Mouse (Mus musculus) gastrocnemius, postnatal 36 days (tissue): ENCODE measurements around the gene Whrn. TPM values are rescaled to one million over a fixed set of nuclear protein-coding genes. Genes with fewer than 3 reads are reported as not detected.
A peak's percentile ranks its signal among the peaks of the same experiment; 100 is the strongest.

ENCODE experiments used
- DNase-seq, 2 experiments: peaks; one replicate each; pipeline ENCODE4 v3.0.0; 2022
- intact Hi-C: fragments of 180-260 bp; cut with DNase I; formaldehyde crosslinking; loops from one replicate; pipeline ENCODE4 v1.15.1; 2025
- total RNA-seq, 2 experiments: library from RNA; stranded (reverse); gene quantifications; 2 replicates each; pipeline ENCODE4 v1.2.3; 2021

The Whrn gene
- total RNA-seq, 2 experiments from 2014 or later, result 2.2 to 2.5 TPM

GRCm38 (mm10) chr4:63389121-63389886, 106.5 kb downstream of the Whrn start:
- DNase-seq, result no peak
- intact Hi-C loops, result no loop called here

GRCm38 (mm10) chr4:63388029-63388428, 107.8 kb downstream of the Whrn start:
- intact Hi-C loops, result no loop called here

GRCm38 (mm10) chr4:63385784-63386183, 110.0 kb downstream of the Whrn start:
- intact Hi-C loops, result no loop called here
- DNase-seq, result no peak

More at GRCm38 (mm10) chr4:63388029-63388428, 107.8 kb downstream of the Whrn start:
- DNase-seq, result no peak

GRCm38 (mm10) chr4:63385253-63385652, 110.5 kb downstream of the Whrn start:
- intact Hi-C loops, result no loop called here
- DNase-seq, result no peak

GRCm38 (mm10) chr4:63384262-63384661, 111.5 kb downstream of the Whrn start:
- intact Hi-C loops, result no loop called here

GRCm38 (mm10) chr4:63383474-63383873, 112.3 kb downstream of the Whrn start:
- intact Hi-C loops, result no loop called here
- DNase-seq, result no peak

More at GRCm38 (mm10) chr4:63384262-63384661, 111.5 kb downstream of the Whrn start:
- DNase-seq, result no peak

GRCm38 (mm10) chr4:63382676-63383369, 113.0 kb downstream of the Whrn start:
- intact Hi-C loops, result no loop called here
- DNase-seq, result no peak

- no peak for DNase-seq
- intact Hi-C loops, result no loop called here
Observed at GRCm38 (mm10) chr4:63377483-63377882, 118.3 kb downstream of the Whrn start.

GRCm38 (mm10) chr4:63375367-63375766, 120.4 kb downstream of the Whrn start:
- intact Hi-C loops, result no loop called here
- peak; percentile 60 to 67 for DNase-seq

- intact Hi-C loops, result no loop called here
- no peak for DNase-seq
Observed at GRCm38 (mm10) chr4:63374331-63374730, 121.5 kb downstream of the Whrn start.

GRCm38 (mm10) chr4:63373404-63373803, 122.4 kb downstream of the Whrn start:
- DNase-seq, result no peak
- intact Hi-C loops, result no loop called here

- intact Hi-C loops, result no loop called here
- DNase-seq, result no peak
Observed at GRCm38 (mm10) chr4:63371890-63372289, 123.9 kb downstream of the Whrn start.

GRCm38 (mm10) chr4:63370897-63371296, 124.9 kb downstream of the Whrn start:
- DNase-seq, result no peak
- intact Hi-C loops, result no loop called here

- peak; percentile 83 to 85 for DNase-seq
- intact Hi-C loops, result loop anchor here (1.0 to 5.0 kb wide), 2 partner anchors 40 to 579 kb away; no protein-coding TSS in a partner anchor
Observed at GRCm38 (mm10) chr4:63368577-63368976, 127.2 kb downstream of the Whrn start.

Other genes with a start within 250 kb of the Whrn start
- gene Orm1, start 151.4 kb downstream of the Whrn start, total RNA-seq, result under 1 TPM; 0.36 to 0.44 TPM
- gene Orm3, start 139.8 kb downstream of the Whrn start, total RNA-seq, result not detected
- under 1 TPM in 1 of 2 experiments, not detected in 1; 0.36 TPM for gene Orm2, start 133.5 kb downstream of the Whrn start, total RNA-seq
- 1 to 10 TPM; 1.4 to 1.5 TPM for gene Akna, start 92.6 kb downstream of the Whrn start, total RNA-seq
- 100 to 1,000 TPM; 209 to 253 TPM for gene Atp6v1g1, start 48.8 kb upstream of the Whrn start, total RNA-seq
- gene Tmem268, start 62.8 kb upstream of the Whrn start, total RNA-seq, result 10 to 100 TPM; 14.0 to 14.5 TPM
- not detected for gene Gm11213, start 109.3 kb upstream of the Whrn start, total RNA-seq
- not detected for gene Tex48, start 126.4 kb upstream of the Whrn start, total RNA-seq
- gene Gm11214, start 167.4 kb upstream of the Whrn start, total RNA-seq, result not detected
- gene Tnfsf15, start 249.1 kb upstream of the Whrn start, total RNA-seq, result not detected